Mouse (Mus musculus) stomach, embryonic 14.5 days (tissue): ENCODE measurements around the gene Rhbdd2. TPM values are rescaled to one million over a fixed set of nuclear protein-coding genes. Genes with fewer than 3 reads are reported as not detected.

Source experiments
- ATAC-seq: fragments of 200-750 bp; cut with Nextera tagmentation; 2 replicates; pipeline ENCODE4 v1.8.0; 2017; ENCODE audit warnings: low read depth, moderate TSS enrichment; ENCODE audit not compliant: insufficient number of reproducible peaks, insufficient read depth, low FRiP score
- H3K27ac ChIP-seq: fragments of 300-500 bp; sonication (generic); 2 replicates; pipeline ENCODE4 v1.5.1; 2014; ENCODE audit warnings: mild to moderate bottlenecking, low read length, moderate library complexity, mixed read lengths
- H3K27me3 ChIP-seq: fragments of 300-500 bp; sonication (generic); 2 replicates; pipeline ENCODE4 v1.6.1; 2014; ENCODE audit warnings: low read length, control low read depth, mixed read lengths; ENCODE audit not compliant: control insufficient read depth, insufficient read depth
- H3K36me3 ChIP-seq: fragments of 300-500 bp; sonication (generic); 2 replicates; pipeline ENCODE4 v1.6.1; 2014; ENCODE audit warnings: mild to moderate bottlenecking, control low read depth, low read length, moderate library complexity, mixed read lengths; ENCODE audit not compliant: control insufficient read depth, insufficient read depth
- H3K4me1 ChIP-seq: fragments of 300-500 bp; sonication (generic); 2 replicates; pipeline ENCODE4 v1.6.1; 2014; ENCODE audit warnings: low read length, control low read depth, mixed read lengths; ENCODE audit not compliant: control insufficient read depth, insufficient read depth
- H3K4me2 ChIP-seq: fragments of 300-500 bp; sonication (generic); replicated peaks from 2 replicates; pipeline ENCODE4 v1.6.1; 2014; ENCODE audit warnings: low read depth, low read length, control low read depth
- H3K4me3 ChIP-seq: fragments of 300-500 bp; sonication (generic); 2 replicates; pipeline ENCODE4 v1.5.1; 2014; ENCODE audit warnings: low read depth, low read length, control low read depth
- H3K9ac ChIP-seq: fragments of 300-500 bp; sonication (generic); replicated peaks from 2 replicates; pipeline ENCODE4 v1.6.1; 2014; ENCODE audit warnings: low read depth, mild to moderate bottlenecking, control low read depth, low read length, moderate library complexity, mixed read lengths
- H3K9me3 ChIP-seq: fragments of 300-500 bp; sonication (generic); 2 replicates; pipeline ENCODE4 v1.6.1; 2016; ENCODE audit warnings: low read depth, low read length, control low read depth; ENCODE audit not compliant: control insufficient read depth
- WGBS: fragments of 180-500 bp; shearing (Covaris S2); extraction: QIAGEN DNeasy Blood & Tissue Kit; methylation state at CpG from one replicate; pipeline ENCODE4 v1.1.7; 2014; 5-methylcytosine and 5-hydroxymethylcytosine counted together
- polyA plus RNA-seq: library from polyadenylated mRNA; unstranded; fragments of >200 nt; fragmentation: Nextera tagmentation; extraction: Ambion mirVana; gene quantifications from 2 replicates; pipeline ENCODE4 v1.2.1, GENCODE M21; 2014

The Rhbdd2 gene
- polyA plus RNA-seq, 1 experiment from 2014 or later: 51.2 TPM

DNA sequence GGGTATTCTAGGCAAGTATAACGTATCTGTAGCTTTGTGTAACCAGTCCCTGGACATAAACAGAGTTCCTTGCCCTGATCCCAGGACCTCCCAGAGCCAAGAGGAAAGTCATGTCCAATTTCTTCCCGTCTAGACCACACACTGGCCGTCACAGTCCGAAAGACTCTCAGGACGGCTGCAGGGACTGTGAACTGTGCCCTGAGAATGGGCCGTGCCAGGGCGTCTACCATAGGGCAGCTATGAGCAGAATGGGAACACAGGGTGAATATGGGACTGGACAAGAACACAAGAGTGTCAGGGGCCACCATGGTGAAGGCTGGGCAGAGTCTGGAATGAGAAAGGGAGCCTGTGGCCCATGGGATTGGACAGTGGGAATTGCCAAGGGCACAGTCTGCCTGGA, 28.1 kb downstream of the Rhbdd2 start:
- no peaks in the 10 kb centered on the region for H3K9me3 ChIP-seq
- H3K27ac ChIP-seq: no peak overlapping the region
- no peaks in the 10 kb centered on the region for H3K27me3 ChIP-seq
- no peaks in the 10 kb centered on the region for H3K4me1 ChIP-seq
- 88% methylated on average over 7 of the region's 7 CpGs for WGBS
- no peak overlapping the region for H3K9ac ChIP-seq
- no peak overlapping the region for H3K4me2 ChIP-seq
- no peak for ATAC-seq
- no peaks in the 10 kb centered on the region for H3K36me3 ChIP-seq
- no peak overlapping the region for H3K4me3 ChIP-seq

DNA sequence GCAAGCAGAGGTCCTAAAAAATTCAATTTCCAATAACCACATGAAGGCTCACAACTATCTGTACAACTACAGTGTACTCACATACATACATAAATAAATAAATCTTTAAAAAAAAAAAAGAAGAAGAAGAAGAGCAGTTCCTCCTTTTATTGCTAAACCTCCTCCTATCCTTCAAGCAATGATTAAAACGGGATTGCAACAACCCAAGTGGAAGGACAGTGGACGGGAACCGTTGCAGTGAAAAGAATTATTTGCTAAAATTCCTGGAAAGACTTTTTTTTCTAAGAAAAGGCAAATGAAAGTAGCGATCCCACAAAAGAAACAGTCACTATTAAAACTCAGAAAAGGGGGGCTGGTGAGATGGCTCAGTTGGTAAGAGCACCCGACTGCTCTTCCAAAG, 34.5 kb downstream of the Rhbdd2 start:
- no peak for ATAC-seq
- Histone ChIP-seq H3K9me3 (no peaks in the 10 kb centered on the region), H3K4me2 (no peak overlapping the region), H3K9ac (no peak overlapping the region), H3K4me1 (no peaks in the 10 kb centered on the region), H3K27me3 (no peaks in the 10 kb centered on the region), H3K36me3 (no peaks in the 10 kb centered on the region), H3K4me3 (no peak overlapping the region), H3K27ac (no peak overlapping the region)
- WGBS: 88% methylated on average over 5 of the region's 5 CpGs

DNA sequence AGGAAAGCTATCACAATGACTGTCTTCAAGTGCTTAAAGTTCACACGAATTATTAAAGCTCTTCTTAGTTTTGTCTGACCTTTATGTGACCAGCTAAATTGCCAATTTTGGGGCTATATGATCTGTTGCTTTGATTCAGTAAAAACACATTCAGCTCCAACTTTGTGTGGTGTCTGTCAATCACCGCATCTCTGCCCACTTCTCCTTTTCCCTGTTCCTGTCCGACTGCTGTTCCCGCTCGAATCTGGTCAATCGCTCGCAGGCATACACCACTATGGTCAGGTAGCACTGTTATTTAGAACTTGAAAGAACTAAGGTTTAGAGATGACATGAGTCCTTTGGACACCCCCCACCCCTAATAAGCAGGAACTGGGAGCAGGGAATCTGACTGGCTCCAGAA, 35.7 kb downstream of the Rhbdd2 start:
- H3K4me3 ChIP-seq: no peak overlapping the region
- WGBS: 86% methylated on average over 7 of the region's 7 CpGs
- H3K27ac ChIP-seq: no peak overlapping the region
- ATAC-seq: no peak
- no peaks in the 10 kb centered on the region for H3K36me3 ChIP-seq
- H3K9ac ChIP-seq: no peak overlapping the region
- H3K4me1 ChIP-seq: no peaks in the 10 kb centered on the region
- no peaks in the 10 kb centered on the region for H3K27me3 ChIP-seq
- H3K4me2 ChIP-seq: no peak overlapping the region
- H3K9me3 ChIP-seq: no peaks in the 10 kb centered on the region

DNA sequence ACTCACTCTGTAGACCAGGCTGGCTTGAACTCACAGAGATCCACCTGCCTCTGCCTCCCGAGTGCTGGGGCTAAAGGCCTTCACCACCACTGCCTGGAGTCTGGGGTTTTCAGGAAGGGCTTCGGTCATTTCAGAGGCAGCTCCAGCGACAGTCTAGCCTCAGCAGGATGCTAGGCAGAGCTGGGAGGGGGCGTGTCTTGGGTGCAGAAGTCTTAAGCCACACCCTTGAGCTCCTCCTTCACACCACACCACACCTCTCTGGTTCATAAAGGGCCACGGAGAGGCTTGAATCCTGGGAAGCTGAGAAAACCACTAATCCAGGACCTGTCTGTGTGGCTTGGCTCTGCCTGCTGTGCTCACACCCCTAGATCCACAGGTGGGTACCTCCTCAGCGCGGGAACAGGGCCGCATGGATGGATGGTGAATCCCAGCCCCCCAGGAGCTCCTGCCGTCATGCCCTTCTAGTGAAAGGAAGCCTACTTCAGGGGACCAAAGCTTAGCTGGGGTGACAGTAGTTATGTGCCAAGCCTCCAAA, 37.4 kb downstream of the Rhbdd2 start, which contains the start of gene Por:
TSS of gene Por (plus strand) at position 293 of the 535 bp plus-strand sequence.
- H3K4me3 ChIP-seq: no peak within 1 kb of the TSS
- H3K4me1 ChIP-seq: peaks cover 6% of the 10 kb centered on the region; the same call in 1 of the 2 replicates
- no peak within 1 kb of the TSS for H3K9ac ChIP-seq
- 20% methylated on average over 9 of the region's 9 CpGs for WGBS
- peak; percentile 81 for ATAC-seq
- H3K27ac ChIP-seq: no peak within 1 kb of the TSS
- H3K27me3 ChIP-seq: no peaks in the 10 kb centered on the region
- no peak within 1 kb of the TSS for H3K4me2 ChIP-seq
- no peaks in the 10 kb centered on the region for H3K36me3 ChIP-seq
- no peaks in the 10 kb centered on the region for H3K9me3 ChIP-seq

DNA sequence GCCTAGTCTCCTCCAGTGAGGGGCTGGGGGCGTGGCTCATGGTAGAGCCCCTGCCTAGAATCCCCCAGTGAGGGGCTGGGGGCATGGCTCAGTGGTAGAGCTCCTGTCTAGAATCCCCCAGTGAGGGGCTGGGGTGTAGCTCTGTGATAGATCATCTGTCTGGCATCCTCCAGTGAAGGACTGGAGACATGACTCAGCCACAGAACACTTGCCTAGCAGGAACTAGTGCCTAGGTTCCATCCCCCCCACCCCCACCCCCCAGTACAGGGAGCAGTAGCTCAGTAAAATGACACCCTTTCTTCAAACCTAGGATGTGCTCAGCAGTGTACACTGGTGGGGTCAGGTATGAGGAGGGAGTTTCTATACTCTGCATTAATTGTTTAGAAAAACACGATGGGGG, 38.5 kb downstream of the Rhbdd2 start:
- Histone ChIP-seq H3K4me3 (no peak overlapping the region), H3K9ac (no peak overlapping the region), H3K27ac (no peak overlapping the region), H3K36me3 (no peaks in the 10 kb centered on the region), H3K4me1 (peaks cover 9% of the 10 kb centered on the region; the same call in 1 of the 2 replicates), H3K27me3 (no peaks in the 10 kb centered on the region), H3K9me3 (no peaks in the 10 kb centered on the region), H3K4me2 (no peak overlapping the region)
- WGBS: 69% methylated on average over 2 of the region's 2 CpGs
- no peak for ATAC-seq

DNA sequence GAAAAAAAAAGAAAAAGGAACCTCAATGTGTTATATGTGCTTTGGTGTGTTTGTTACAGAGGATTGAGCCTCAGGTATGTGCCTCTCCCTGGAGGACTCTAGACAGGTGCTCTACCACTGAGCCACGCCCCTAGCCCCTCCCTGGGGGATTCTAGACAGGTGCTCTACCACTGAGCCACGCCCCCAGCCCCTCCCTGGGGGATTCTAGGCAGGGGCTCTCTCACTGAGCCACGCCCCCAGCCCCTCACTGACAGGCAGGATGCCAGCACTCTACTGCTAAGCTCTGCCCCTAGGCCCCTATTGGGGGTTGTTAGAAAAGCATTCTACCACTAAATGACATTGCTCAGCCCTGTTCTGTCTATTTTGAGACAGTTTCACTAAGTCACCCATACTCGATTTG, 40.1 kb downstream of the Rhbdd2 start:
- Histone ChIP-seq H3K27me3 (no peaks in the 10 kb centered on the region), H3K4me2 (no peak overlapping the region), H3K4me1 (peaks cover 9% of the 10 kb centered on the region; the same call in 1 of the 2 replicates), H3K36me3 (no peaks in the 10 kb centered on the region), H3K4me3 (no peak overlapping the region), H3K9ac (no peak overlapping the region), H3K9me3 (no peaks in the 10 kb centered on the region), H3K27ac (no peak overlapping the region)
- WGBS: 61% methylated on average over 4 of the region's 4 CpGs
- ATAC-seq: no peak

DNA sequence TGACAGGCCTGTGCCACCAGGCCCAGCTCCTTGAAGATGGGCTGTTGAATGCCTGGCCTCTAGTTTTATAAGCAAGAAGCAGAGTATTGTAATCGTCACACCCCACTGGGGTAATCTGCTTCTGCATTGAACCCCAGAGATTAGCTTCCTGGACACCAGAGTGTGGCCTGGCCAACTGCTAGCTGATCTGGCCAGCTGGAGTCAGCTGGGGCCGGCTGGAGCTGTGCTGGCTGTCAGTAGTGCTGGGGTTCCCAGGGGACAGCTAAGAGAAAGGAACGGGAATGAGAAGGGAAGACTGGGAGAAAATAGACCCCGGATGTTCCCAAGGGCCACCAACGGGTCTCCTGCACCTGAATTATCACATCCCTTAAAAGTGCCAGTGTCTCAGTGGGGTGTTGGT, 40.6 kb downstream of the Rhbdd2 start:
- Histone ChIP-seq H3K9me3 (no peaks in the 10 kb centered on the region), H3K27me3 (no peaks in the 10 kb centered on the region), H3K4me2 (no peak overlapping the region), H3K27ac (no peak overlapping the region), H3K4me3 (no peak overlapping the region), H3K4me1 (peaks cover 9% of the 10 kb centered on the region; the same call in 1 of the 2 replicates), H3K9ac (no peak overlapping the region), H3K36me3 (no peaks in the 10 kb centered on the region)
- 64% methylated on average over 5 of the region's 5 CpGs for WGBS
- no peak for ATAC-seq

DNA sequence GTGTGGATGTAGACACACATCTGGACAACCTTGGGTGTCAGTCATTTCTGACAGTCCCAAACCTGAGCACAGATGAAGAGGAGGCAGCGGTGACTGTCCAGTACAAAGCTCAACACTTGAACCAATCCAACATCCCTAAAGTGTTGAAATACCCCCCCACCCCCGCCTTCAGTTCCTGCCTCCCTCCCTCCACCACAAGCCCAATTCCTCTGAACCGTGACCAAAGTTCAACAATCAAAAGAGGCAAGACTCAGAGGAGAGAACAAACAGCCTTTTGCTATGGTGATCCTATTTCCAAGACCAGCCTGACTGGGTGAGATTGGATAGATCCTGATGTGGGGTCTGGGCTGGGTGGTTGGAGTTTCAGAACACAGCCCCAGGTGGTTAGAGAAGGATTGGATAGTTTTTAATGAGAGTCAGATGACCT, 41.9 kb downstream of the Rhbdd2 start:
- no peak for ATAC-seq
- Histone ChIP-seq H3K9ac (no peak overlapping the region), H3K36me3 (no peaks in the 10 kb centered on the region), H3K4me2 (no peak overlapping the region), H3K27ac (no peak overlapping the region), H3K27me3 (no peaks in the 10 kb centered on the region), H3K9me3 (no peaks in the 10 kb centered on the region), H3K4me1 (peaks cover 9% of the 10 kb centered on the region; the same call in 1 of the 2 replicates), H3K4me3 (no peak overlapping the region)
- 36% methylated on average over 3 of the region's 3 CpGs for WGBS

DNA sequence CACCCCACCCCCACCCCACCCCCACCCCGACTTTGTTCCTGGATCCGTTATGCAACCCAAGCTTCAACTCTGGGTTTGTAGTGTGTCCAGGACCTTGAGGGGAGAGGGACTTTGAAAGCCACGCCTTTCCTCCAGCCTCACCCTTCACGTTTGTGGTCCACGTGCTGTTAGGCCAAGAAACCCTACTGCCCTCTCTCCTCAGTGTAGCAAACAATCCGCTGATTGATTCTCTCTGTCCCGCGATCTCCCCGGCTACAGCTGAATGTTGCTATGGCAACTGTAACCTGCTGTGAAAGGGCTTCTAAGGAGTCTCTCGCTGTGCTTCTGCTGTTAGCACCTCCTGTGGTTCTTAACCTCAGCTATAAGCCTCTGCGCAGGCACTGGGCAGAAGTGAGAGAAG, 42.4 kb downstream of the Rhbdd2 start:
- Histone ChIP-seq H3K9me3 (no peaks in the 10 kb centered on the region), H3K36me3 (no peaks in the 10 kb centered on the region), H3K27me3 (no peaks in the 10 kb centered on the region), H3K4me1 (peaks cover 9% of the 10 kb centered on the region; the same call in 1 of the 2 replicates), H3K4me2 (peak overlapping the region; percentile 18), H3K27ac (no peak overlapping the region), H3K4me3 (no peak overlapping the region), H3K9ac (no peak overlapping the region)
- ATAC-seq: peak; percentile 54; the same call in 1 of the 2 replicates
- WGBS: 3% methylated on average over 10 of the region's 11 CpGs
